Mouse (Mus musculus): ENCODE data around the gene Samsn1.

The Samsn1 gene

DNA sequence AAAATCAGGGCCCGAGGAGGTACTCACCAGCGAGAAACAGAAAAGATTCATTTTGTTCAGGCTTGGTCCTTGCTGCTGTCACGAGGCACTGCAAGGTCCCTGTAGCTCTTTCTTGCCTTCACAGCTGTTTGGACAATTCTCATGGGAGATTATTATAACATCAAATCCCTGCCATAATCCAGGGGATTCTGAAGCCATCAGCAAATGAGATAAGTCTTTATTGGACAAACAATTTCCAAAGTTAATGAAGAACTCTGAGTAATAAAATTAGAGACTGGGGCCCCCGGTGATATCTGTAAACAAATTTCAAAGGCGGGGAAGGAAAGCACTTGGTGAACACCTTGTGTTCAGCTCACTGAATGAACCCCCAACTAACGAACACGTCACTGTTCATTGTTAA, at the start of gene Samsn1:
Samsn1 (minus strand) TSS at position 101 of the 400 bp plus-strand sequence.
- DNase-seq (ENCODE audit: low spot score in 2 of 2) = no peak

- no peak for DNase-seq (ENCODE audit: low spot score in 2 of 2)
Measured at GRCm38 (mm10) chr16:76066082-76066635, 44.1 kb upstream of the Samsn1 start.

DNA sequence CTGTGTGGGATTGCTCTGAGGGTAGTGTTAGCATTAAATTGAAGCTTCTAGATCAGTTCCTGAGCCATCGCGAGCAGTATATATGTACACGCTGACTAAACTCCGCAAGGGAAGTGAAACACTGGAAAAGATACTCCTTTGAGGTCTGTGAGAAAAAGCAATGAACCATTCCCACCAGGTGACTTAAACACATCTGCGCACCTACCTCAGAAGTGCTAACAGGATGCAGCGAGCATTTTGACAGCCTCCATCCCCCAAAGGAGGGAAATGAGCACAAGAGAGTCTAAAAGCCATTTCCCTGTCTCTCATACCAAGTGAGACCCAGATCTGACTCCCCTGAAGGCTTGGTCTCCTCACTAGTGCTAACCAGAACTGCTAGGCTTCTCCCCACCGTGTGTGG, 32.9 kb upstream of the Samsn1 start:
- DNase-seq (ENCODE audit: low spot score in 2 of 2) = no peak

DNA sequence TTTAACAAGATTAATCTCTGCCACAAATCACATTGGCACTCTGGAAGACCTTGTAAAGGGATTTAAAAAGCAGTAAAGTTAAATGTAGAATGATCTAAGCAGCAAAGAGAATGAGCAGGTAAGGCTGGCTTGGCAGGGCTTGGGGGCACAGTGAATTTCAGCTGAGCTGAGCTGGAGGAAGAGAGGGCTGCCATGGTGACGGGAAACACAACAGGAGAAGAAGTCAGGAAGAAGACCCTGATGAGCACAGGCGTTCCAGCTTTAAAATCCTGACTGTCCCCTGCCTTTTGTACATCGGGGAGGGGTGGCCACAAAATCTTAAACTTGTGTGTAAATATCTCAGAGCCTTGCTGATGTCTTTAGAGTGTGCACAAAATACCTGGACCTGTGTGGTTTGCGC, 32.0 kb upstream of the Samsn1 start:
- no peak for DNase-seq (ENCODE audit: low spot score in 2 of 2)

GRCm38 (mm10) chr16:76053537-76053936, 31.5 kb upstream of the Samsn1 start:
- DNase-seq (ENCODE audit: low spot score in 2 of 2) = no peak

DNA sequence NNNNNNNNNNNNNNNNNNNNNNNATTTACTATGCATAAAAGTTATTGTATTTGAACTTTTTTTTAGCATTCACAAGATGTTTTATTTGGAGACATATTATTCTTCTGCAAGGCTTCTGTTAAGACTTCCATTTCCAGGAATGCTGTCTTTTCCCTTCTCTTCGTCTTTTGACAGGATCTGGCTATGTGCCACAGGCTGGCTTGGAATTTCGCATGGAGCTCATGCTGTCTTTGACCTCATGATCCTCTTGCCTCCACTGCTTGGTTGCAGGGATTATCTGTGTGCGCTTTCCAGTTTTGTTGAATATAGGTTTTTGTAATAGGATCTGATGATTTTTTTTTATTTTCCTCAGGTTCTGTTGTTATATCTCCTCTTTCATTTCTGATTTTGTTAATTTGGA, 25.0 kb upstream of the Samsn1 start:
- DNase-seq (ENCODE audit: low spot score in 2 of 2) = no peak

DNA sequence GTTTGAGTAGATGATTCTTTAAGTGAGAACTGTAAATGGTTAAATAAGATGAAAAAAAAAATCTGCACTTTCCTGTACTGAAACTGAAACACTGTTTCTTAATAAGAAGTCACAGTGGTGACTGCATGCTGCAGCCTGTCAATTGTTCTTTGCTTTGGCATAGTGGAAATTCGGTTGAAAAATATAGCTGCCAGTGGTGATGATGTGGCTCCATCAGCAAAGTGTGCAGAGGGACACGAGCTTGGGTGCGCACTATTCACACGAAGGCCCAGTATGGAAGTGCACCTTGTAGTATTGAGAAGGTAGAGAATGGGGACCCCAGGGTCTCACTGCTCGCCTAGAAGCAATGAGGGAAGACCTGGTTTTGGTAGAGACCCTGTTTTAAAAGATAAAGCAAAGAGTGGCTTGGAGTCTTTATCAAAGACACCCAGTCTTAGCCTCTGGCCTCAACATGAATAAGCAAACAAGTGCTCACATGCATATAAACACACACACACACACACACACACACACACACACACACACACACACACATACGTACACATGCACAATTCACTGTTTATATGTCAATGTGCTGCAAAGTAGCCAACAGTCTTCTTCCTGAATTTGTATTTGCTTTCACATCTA, 18.4 kb upstream of the Samsn1 start:
- no peak for DNase-seq (ENCODE audit: low spot score in 2 of 2)

- DNase-seq (ENCODE audit: low spot score in 2 of 2) = no peak
Measured at GRCm38 (mm10) chr16:76019164-76019563, 2.9 kb downstream of the Samsn1 start.

GRCm38 (mm10) chr16:76003812-76004389, 18.2 kb downstream of the Samsn1 start:
- no peak for DNase-seq (ENCODE audit: low spot score in 2 of 2)

GRCm38 (mm10) chr16:76002870-76003572, 19.1 kb downstream of the Samsn1 start:
- no peak for DNase-seq (ENCODE audit: low spot score in 2 of 2)

DNA sequence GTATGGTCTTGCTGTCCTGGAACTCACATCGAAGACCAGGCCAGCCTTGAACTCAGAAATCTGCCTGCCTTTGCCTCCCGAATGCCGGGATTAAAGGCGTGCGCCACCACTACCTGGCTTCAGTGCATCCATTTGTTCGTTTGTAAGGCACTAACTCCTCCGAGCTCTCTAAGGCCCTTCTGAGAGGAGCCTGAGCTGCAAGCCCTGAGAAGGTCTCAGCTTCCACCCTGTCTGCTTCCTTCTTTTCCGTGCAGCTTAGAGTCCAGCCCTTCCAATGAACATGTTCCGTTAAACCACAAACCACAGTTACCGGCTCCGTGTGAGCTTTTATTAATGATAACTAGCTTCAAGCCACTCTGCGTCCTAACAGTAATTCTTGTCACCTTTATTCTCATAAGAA, 19.8 kb downstream of the Samsn1 start:
- no peak for DNase-seq (ENCODE audit: low spot score in 2 of 2)

DNA sequence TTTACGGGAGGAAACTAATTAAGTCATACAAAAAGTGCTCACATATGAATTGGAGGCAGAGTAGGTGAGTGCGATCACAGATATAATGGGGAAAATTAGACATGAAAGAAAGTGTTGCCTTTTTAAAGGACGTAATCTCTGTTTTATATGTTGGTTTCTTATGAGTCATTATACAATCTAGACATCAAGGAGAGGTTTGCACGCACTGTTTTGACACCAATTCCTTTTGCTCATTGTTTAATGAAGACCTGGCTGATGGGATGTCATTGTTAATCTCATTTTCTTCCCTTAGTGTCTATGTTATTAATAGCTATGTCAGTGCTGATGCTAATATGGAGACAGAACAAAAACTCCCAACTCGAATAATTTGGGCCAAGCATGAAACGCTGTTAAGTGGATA, 20.3 kb downstream of the Samsn1 start:
- DNase-seq (ENCODE audit: low spot score in 2 of 2) = no peak

DNA sequence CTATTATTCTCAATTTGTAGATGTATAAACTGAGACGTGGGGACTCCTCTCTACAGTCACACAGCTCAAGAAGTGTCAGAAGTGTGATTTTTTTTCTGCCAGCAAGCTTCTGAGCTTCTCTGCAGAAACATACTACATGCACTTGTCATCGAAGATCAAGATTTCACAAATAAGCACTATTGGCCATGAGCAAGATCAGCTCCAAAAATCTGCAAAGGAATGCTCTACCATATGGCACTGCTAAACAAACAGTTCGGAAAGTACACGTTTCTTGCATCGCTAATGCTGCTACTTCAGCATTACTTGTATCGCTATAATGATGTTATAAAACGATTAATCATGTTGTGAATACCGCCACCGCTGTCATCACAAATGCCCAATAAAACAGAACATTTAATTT, 22.0 kb downstream of the Samsn1 start:
- no peak for DNase-seq (ENCODE audit: low spot score in 2 of 2)

DNA sequence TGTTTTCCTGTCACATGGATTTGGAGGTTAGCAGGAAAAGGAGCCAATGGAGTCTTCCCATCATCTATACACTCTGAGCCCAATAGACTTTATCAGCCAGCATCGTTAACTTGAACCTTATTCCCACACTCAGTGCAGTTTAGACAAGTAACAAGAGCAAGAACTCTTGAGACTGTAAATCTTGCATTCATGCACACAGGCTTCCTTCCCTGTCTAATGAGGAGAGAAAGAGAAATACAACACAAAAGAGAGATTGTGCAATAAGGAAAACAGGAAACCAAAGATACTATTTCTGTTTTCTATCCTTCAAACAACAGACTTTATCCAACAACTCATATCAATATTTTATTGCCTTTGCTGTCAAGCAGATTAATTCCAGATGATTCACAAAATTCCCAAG, 31.9 kb downstream of the Samsn1 start:
- DNase-seq (ENCODE audit: low spot score in 2 of 2) = no peak

DNA sequence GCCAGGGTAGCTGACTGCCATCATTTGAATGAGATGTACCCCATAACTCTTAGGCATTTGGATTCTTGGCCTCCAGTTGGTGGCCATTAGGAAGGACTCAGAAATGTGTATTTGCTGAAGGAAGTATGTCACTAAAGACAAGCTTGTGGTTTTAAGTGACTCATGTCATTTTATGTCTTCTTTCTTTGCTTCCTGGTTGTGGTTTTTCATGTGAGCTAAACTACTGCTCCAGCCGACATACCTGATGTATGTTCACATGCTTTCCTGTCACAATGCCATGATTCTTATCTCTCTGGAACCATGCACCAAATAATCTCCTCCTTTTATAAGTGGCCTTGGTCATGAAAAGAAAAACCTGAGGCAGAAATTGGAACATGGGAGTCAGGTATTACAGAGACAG, 38.2 kb downstream of the Samsn1 start:
- no peak for DNase-seq (ENCODE audit: low spot score in 2 of 2)

DNA sequence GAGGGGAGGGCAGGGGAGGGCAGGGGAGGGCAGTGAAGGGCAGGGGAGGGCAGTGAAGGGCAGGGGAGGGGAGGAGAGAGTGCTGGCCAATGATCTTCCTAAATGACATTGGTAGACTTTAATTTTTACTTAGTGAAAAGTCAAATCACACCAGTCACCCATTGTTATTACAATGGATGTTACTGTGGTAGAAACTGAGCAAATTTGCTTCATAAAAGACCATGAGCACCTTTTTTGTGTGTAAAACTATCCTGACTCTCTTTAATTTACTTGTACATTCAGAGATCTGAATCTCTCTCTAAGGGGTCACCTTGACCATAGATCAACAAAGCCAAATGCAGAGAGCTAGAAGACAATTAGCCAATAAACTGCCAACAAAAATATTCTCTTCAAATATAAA, 42.7 kb downstream of the Samsn1 start:
- DNase-seq (ENCODE audit: low spot score in 2 of 2) = no peak

DNA sequence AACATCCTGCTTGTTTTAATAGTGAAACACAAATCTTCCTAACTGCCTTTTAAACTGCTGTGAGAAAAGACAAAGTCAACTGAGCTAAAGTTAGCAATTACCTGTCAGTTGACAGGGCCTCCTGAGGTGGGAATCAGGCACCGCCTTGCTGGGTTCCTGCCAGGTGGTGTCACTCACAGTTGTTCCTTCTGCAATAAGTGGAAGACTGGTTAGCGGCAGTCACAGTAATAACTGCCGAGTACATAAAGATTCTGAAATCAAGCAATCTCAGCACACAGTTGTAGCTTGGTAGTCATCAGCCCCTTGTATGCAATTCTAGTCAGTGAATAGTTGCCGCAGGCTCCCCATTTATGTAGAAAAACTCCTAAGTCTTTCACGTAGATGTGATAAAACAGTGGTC, 44.3 kb downstream of the Samsn1 start:
- no peak for DNase-seq (ENCODE audit: low spot score in 2 of 2)

GRCm38 (mm10) chr16:75975682-75976332, 46.3 kb downstream of the Samsn1 start:
- no peak for DNase-seq (ENCODE audit: low spot score in 2 of 2)

DNA sequence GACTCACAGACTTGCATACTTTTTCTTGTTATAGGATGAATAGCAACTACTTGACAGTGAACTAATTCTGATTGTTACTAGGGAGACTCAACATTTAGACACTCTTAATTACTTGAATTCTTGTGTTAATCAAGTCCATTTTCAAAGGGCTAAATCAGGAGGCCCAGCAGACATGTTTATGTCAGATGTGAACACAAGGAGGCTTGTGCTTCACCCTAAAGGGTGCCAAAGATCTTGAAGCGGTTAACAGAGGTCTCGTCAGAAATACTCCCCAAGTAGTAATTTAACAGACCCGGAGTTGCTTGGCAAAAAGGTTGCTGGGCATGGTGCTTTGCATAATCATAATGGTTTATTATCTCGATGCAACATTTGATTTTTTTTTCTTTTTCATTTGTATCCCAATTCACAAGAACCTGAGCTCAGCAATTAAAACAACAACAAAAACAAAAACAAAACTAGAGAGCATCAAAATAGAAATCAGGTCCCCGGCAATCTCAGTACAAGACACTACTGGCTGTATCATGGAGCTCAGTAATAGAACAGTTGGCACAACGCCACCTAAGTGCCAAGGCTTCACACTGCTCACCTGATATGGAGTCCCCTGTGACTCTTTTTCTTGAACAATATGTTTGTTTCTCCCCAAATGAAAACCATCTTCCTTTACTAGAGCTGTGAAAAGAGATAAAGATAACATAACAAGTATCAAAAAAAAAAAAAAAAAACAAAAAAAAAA, 51.6 kb downstream of the Samsn1 start:
- DNase-seq (ENCODE audit: low spot score in 2 of 2) = no peak

GRCm38 (mm10) chr16:75962021-75962420, 60.1 kb downstream of the Samsn1 start:
- no peak for DNase-seq (ENCODE audit: low spot score in 2 of 2)

GRCm38 (mm10) chr16:75961487-75961886, 60.6 kb downstream of the Samsn1 start:
- no peak for DNase-seq (ENCODE audit: low spot score in 2 of 2)

- peak in 1 of 2 experiments; percentile 41 for DNase-seq (ENCODE audit: low spot score in 2 of 2)
Measured at GRCm38 (mm10) chr16:75961036-75961435, 61.0 kb downstream of the Samsn1 start.

All from urinary bladder, postnatal 36 days (tissue).